Mouse (Mus musculus): Measurements from ENCODE around the gene Wfdc3. TPM values are rescaled to one million over a fixed set of nuclear protein-coding genes. Genes with fewer than 3 reads are reported as not detected.

Wfdc3 gene
- polyA plus RNA-seq, 1 experiment: 0.60 TPM

DNA sequence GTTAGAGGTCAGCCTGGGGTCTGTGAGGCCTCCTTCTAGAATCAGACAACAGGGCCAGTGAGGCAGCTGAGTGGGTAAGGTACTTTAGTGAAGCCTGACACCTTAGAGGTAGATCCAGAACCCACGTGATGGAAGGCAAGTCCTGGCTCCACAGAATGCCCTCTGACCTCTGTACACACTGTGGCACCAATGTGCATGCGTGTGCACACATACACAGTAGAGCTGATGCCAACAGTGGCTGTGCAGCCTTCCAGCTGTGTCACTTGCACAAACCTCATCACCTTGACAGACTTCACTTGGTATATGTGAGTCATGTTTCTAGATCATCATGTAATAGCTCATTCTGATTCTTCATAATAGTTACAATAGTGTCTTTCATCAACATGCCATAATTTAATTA is 6.7 kb upstream of the Wfdc3 start:
- Histone ChIP-seq H3K36me3 (ENCODE audit: control insufficient read depth, insufficient read depth, low read length, poor library complexity, severe bottlenecking) (peaks cover 70% of the 10 kb centered on the region), H3K4me3 (ENCODE audit: low read depth, low read length) (no peak overlapping the region), H3K27me3 (ENCODE audit: control insufficient read depth, insufficient read depth, low read length, poor library complexity, severe bottlenecking) (no peaks in the 10 kb centered on the region), H3K9ac (ENCODE audit: low read depth, poor library complexity, severe bottlenecking) (no peak overlapping the region), H3K9me3 (replicated peaks; ENCODE audit: control insufficient read depth, insufficient read depth, low read length, poor library complexity, severe bottlenecking) (no peaks in the 10 kb centered on the region), H3K27ac (ENCODE audit: insufficient read depth, low read length) (no peak overlapping the region), H3K4me1 (ENCODE audit: control insufficient read depth, insufficient read depth, low read length) (no peaks in the 10 kb centered on the region)
- TF ChIP-seq CTCF (IDR thresholded peaks at IDR 0.05; ENCODE audit: low read depth, low read length) (no peak), EP300 (IDR thresholded peaks at IDR 0.05; ENCODE audit: insufficient read depth, low read depth, low read length) (no peak), POLR2A (IDR thresholded peaks at IDR 0.05; ENCODE audit: insufficient read depth, low read length) (no peak)

DNA sequence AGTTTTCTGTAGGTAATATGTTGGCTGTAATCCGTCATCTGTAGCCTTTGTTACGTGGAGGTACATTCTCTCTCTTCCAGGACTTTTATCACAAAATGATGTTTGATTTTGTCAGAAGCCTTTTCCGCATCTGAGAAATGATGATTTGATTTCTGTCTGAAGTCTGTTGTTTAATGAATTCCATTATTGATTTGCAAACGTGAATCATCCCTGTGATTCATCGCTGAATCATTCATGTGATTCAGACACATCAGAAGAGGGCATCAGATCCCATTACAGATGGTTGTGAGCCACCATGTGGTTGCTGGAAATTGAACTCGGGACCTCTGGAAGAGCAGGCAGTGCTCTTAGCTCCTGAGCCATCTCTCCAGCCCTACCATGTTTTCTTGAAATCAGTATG is 3.3 kb upstream of the Wfdc3 start:
- Histone ChIP-seq H3K4me1 (ENCODE audit: control insufficient read depth, insufficient read depth, low read length) (no peaks in the 10 kb centered on the region), H3K27me3 (ENCODE audit: control insufficient read depth, insufficient read depth, low read length, poor library complexity, severe bottlenecking) (no peaks in the 10 kb centered on the region), H3K9me3 (replicated peaks; ENCODE audit: control insufficient read depth, insufficient read depth, low read length, poor library complexity, severe bottlenecking) (no peaks in the 10 kb centered on the region), H3K36me3 (ENCODE audit: control insufficient read depth, insufficient read depth, low read length, poor library complexity, severe bottlenecking) (peaks cover 41% of the 10 kb centered on the region), H3K4me3 (ENCODE audit: low read depth, low read length) (no peak overlapping the region), H3K27ac (ENCODE audit: insufficient read depth, low read length) (no peak overlapping the region), H3K9ac (ENCODE audit: low read depth, poor library complexity, severe bottlenecking) (no peak overlapping the region)
- TF ChIP-seq POLR2A (IDR thresholded peaks at IDR 0.05; ENCODE audit: insufficient read depth, low read length) (no peak), CTCF (IDR thresholded peaks at IDR 0.05; ENCODE audit: low read depth, low read length) (no peak), EP300 (IDR thresholded peaks at IDR 0.05; ENCODE audit: insufficient read depth, low read depth, low read length) (no peak)

GRCm38 (mm10) chr2:164748191-164748590 is 2.5 kb upstream of the Wfdc3 start:
- H3K9me3 ChIP-seq (replicated peaks; ENCODE audit: control insufficient read depth, insufficient read depth, low read length, poor library complexity, severe bottlenecking): no peaks in the 10 kb centered on the region
- TF ChIP-seq CTCF (IDR thresholded peaks at IDR 0.05; ENCODE audit: low read depth, low read length): no peak
- TF ChIP-seq EP300 (IDR thresholded peaks at IDR 0.05; ENCODE audit: insufficient read depth, low read depth, low read length): no peak
- TF ChIP-seq POLR2A (IDR thresholded peaks at IDR 0.05; ENCODE audit: insufficient read depth, low read length): no peak
- no peak overlapping the region for H3K9ac ChIP-seq (ENCODE audit: low read depth, poor library complexity, severe bottlenecking)
- H3K27ac ChIP-seq (ENCODE audit: insufficient read depth, low read length): no peak overlapping the region
- H3K4me1 ChIP-seq (ENCODE audit: control insufficient read depth, insufficient read depth, low read length): no peaks in the 10 kb centered on the region
- H3K27me3 ChIP-seq (ENCODE audit: control insufficient read depth, insufficient read depth, low read length, poor library complexity, severe bottlenecking): no peaks in the 10 kb centered on the region
- no peak overlapping the region for H3K4me3 ChIP-seq (ENCODE audit: low read depth, low read length)
- H3K36me3 ChIP-seq (ENCODE audit: control insufficient read depth, insufficient read depth, low read length, poor library complexity, severe bottlenecking): peaks cover 33% of the 10 kb centered on the region

DNA sequence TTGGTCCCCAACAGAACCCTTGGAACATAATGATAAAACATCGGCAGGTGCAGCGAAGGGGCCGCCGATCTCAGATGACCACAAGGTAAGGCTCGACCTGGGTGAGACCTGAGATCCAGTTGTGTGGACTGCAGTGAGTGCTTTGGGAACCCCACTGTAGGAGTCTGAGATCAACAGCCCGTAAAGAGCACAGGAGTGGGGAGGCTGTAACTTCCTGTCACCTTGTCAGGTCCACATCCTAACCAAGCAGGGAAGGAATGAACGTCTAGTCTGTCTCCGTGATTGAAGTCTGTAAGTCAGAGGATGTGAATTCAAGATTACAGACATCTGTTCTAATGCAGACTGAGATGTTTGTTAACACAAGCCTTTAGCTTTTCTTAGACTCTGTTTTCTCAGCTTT is 962 bp upstream of the Wfdc3 start:
- Histone ChIP-seq H3K4me1 (ENCODE audit: control insufficient read depth, insufficient read depth, low read length) (no peaks in the 10 kb centered on the region), H3K27ac (ENCODE audit: insufficient read depth, low read length) (no peak overlapping the region), H3K9ac (ENCODE audit: low read depth, poor library complexity, severe bottlenecking) (peak overlapping the region; percentile 90), H3K9me3 (replicated peaks; ENCODE audit: control insufficient read depth, insufficient read depth, low read length, poor library complexity, severe bottlenecking) (no peaks in the 10 kb centered on the region), H3K4me3 (ENCODE audit: low read depth, low read length) (peak overlapping the region; percentile 98), H3K36me3 (ENCODE audit: control insufficient read depth, insufficient read depth, low read length, poor library complexity, severe bottlenecking) (peaks cover 21% of the 10 kb centered on the region), H3K27me3 (ENCODE audit: control insufficient read depth, insufficient read depth, low read length, poor library complexity, severe bottlenecking) (no peaks in the 10 kb centered on the region)
- TF ChIP-seq EP300 (IDR thresholded peaks at IDR 0.05; ENCODE audit: insufficient read depth, low read depth, low read length) (no peak), POLR2A (IDR thresholded peaks at IDR 0.05; ENCODE audit: insufficient read depth, low read length) (no peak), CTCF (IDR thresholded peaks at IDR 0.05; ENCODE audit: low read depth, low read length) (no peak)

DNA sequence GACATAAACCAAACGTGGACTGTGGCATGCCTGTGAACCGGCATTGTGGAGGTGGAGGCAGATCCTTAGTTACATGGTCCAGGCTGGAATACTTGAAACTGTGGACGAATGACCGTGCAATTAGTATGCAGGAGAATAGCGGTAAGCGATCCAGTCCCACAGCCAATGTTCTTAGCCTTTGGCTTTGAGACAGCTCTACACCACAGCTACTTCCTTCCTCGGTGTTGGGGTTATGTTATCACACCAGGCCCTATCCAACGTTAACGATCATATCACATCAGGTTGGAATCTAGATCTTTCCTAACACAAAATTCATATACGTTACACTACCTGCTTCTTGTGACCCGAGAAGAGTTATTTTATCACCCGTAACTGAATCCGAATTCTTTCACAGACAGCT is 744 bp downstream of the Wfdc3 start:
- no peak for TF ChIP-seq CTCF (IDR thresholded peaks at IDR 0.05; ENCODE audit: low read depth, low read length)
- no peak for TF ChIP-seq POLR2A (IDR thresholded peaks at IDR 0.05; ENCODE audit: insufficient read depth, low read length)
- no peak for TF ChIP-seq EP300 (IDR thresholded peaks at IDR 0.05; ENCODE audit: insufficient read depth, low read depth, low read length)
- no peaks in the 10 kb centered on the region for H3K27me3 ChIP-seq (ENCODE audit: control insufficient read depth, insufficient read depth, low read length, poor library complexity, severe bottlenecking)
- H3K9me3 ChIP-seq (replicated peaks; ENCODE audit: control insufficient read depth, insufficient read depth, low read length, poor library complexity, severe bottlenecking): no peaks in the 10 kb centered on the region
- peaks cover 6% of the 10 kb centered on the region for H3K36me3 ChIP-seq (ENCODE audit: control insufficient read depth, insufficient read depth, low read length, poor library complexity, severe bottlenecking)
- H3K4me1 ChIP-seq (ENCODE audit: control insufficient read depth, insufficient read depth, low read length): no peaks in the 10 kb centered on the region
- H3K9ac ChIP-seq (ENCODE audit: low read depth, poor library complexity, severe bottlenecking): peak overlapping the region; percentile 90
- no peak overlapping the region for H3K4me3 ChIP-seq (ENCODE audit: low read depth, low read length)
- no peak overlapping the region for H3K27ac ChIP-seq (ENCODE audit: insufficient read depth, low read length)

GRCm38 (mm10) chr2:164739876-164740275 is 5.9 kb downstream of the Wfdc3 start:
- H3K36me3 ChIP-seq (ENCODE audit: control insufficient read depth, insufficient read depth, low read length, poor library complexity, severe bottlenecking): no peaks in the 10 kb centered on the region
- no peaks in the 10 kb centered on the region for H3K4me1 ChIP-seq (ENCODE audit: control insufficient read depth, insufficient read depth, low read length)
- H3K9me3 ChIP-seq (replicated peaks; ENCODE audit: control insufficient read depth, insufficient read depth, low read length, poor library complexity, severe bottlenecking): no peaks in the 10 kb centered on the region
- no peak overlapping the region for H3K9ac ChIP-seq (ENCODE audit: low read depth, poor library complexity, severe bottlenecking)
- H3K27me3 ChIP-seq (ENCODE audit: control insufficient read depth, insufficient read depth, low read length, poor library complexity, severe bottlenecking): no peaks in the 10 kb centered on the region
- no peak overlapping the region for H3K4me3 ChIP-seq (ENCODE audit: low read depth, low read length)
- no peak overlapping the region for H3K27ac ChIP-seq (ENCODE audit: insufficient read depth, low read length)
- TF ChIP-seq EP300 (IDR thresholded peaks at IDR 0.05; ENCODE audit: insufficient read depth, low read depth, low read length) (no peak), POLR2A (IDR thresholded peaks at IDR 0.05; ENCODE audit: insufficient read depth, low read length) (no peak), CTCF (IDR thresholded peaks at IDR 0.05; ENCODE audit: low read depth, low read length) (no peak)

Measured in ES-Bruce4 (cell line).